Mouse (Mus musculus): Measurements from ENCODE around the gene Fanci. TPM values are rescaled to one million over a fixed set of nuclear protein-coding genes. Genes with fewer than 3 reads are reported as not detected.

The Fanci gene
- polyA plus RNA-seq, 1 experiment = 0.63 TPM

GRCm38 (mm10) chr7:79397446-79397963 lies 5.8 kb downstream of the Fanci start:
- Histone ChIP-seq H3K4me3 (ENCODE audit: insufficient read depth, low read depth, low read length) (no peak overlapping the region), H3K27ac (replicated peaks; ENCODE audit: low read depth, low read length) (no peak overlapping the region), H3K4me1 (ENCODE audit: control insufficient read depth, insufficient read depth, insufficient read length, low read length) (no peaks in the 10 kb centered on the region)

- no peaks in the 10 kb centered on the region for H3K4me1 ChIP-seq (ENCODE audit: control insufficient read depth, insufficient read depth, insufficient read length, low read length)
- no peak overlapping the region for H3K4me3 ChIP-seq (ENCODE audit: insufficient read depth, low read depth, low read length)
- H3K27ac ChIP-seq (replicated peaks; ENCODE audit: low read depth, low read length) = no peak overlapping the region
These were observed 6.7 kb downstream of the Fanci start for GRCm38 (mm10) chr7:79398426-79398825.

GRCm38 (mm10) chr7:79398971-79399370 lies 7.2 kb downstream of the Fanci start:
- Histone ChIP-seq H3K4me1 (ENCODE audit: control insufficient read depth, insufficient read depth, insufficient read length, low read length) (no peaks in the 10 kb centered on the region), H3K4me3 (ENCODE audit: insufficient read depth, low read depth, low read length) (no peak overlapping the region), H3K27ac (replicated peaks; ENCODE audit: low read depth, low read length) (no peak overlapping the region)

- no peaks in the 10 kb centered on the region for H3K4me1 ChIP-seq (ENCODE audit: control insufficient read depth, insufficient read depth, insufficient read length, low read length)
These were observed 8.6 kb downstream of the Fanci start for GRCm38 (mm10) chr7:79400296-79400695.

GRCm38 (mm10) chr7:79414449-79415375 lies 23.0 kb downstream of the Fanci start:
- Histone ChIP-seq H3K27ac (replicated peaks; ENCODE audit: low read depth, low read length) (no peak overlapping the region), H3K4me1 (ENCODE audit: control insufficient read depth, insufficient read depth, insufficient read length, low read length) (no peaks in the 10 kb centered on the region), H3K4me3 (ENCODE audit: insufficient read depth, low read depth, low read length) (no peak overlapping the region)

More at GRCm38 (mm10) chr7:79400296-79400695, 8.6 kb downstream of the Fanci start:
- Histone ChIP-seq H3K4me3 (ENCODE audit: insufficient read depth, low read depth, low read length) (no peak overlapping the region), H3K27ac (replicated peaks; ENCODE audit: low read depth, low read length) (no peak overlapping the region)

- no peak overlapping the region for H3K27ac ChIP-seq (replicated peaks; ENCODE audit: low read depth, low read length)
These were observed 28.2 kb downstream of the Fanci start for GRCm38 (mm10) chr7:79419950-79420349.

GRCm38 (mm10) chr7:79422876-79423275 lies 31.1 kb downstream of the Fanci start:
- Histone ChIP-seq H3K4me3 (ENCODE audit: insufficient read depth, low read depth, low read length) (no peak overlapping the region), H3K4me1 (ENCODE audit: control insufficient read depth, insufficient read depth, insufficient read length, low read length) (no peaks in the 10 kb centered on the region)

More at GRCm38 (mm10) chr7:79419950-79420349, 28.2 kb downstream of the Fanci start:
- Histone ChIP-seq H3K4me3 (ENCODE audit: insufficient read depth, low read depth, low read length) (no peak overlapping the region), H3K4me1 (ENCODE audit: control insufficient read depth, insufficient read depth, insufficient read length, low read length) (no peaks in the 10 kb centered on the region)

GRCm38 (mm10) chr7:79425804-79426203 lies 34.1 kb downstream of the Fanci start:
- no peaks in the 10 kb centered on the region for H3K4me1 ChIP-seq (ENCODE audit: control insufficient read depth, insufficient read depth, insufficient read length, low read length)
- H3K4me3 ChIP-seq (ENCODE audit: insufficient read depth, low read depth, low read length) = no peak overlapping the region
- no peak overlapping the region for H3K27ac ChIP-seq (replicated peaks; ENCODE audit: low read depth, low read length)

More at GRCm38 (mm10) chr7:79422876-79423275, 31.1 kb downstream of the Fanci start:
- H3K27ac ChIP-seq (replicated peaks; ENCODE audit: low read depth, low read length) = no peak overlapping the region

- Histone ChIP-seq H3K27ac (replicated peaks; ENCODE audit: low read depth, low read length) (no peak overlapping the region), H3K4me3 (ENCODE audit: insufficient read depth, low read depth, low read length) (no peak overlapping the region), H3K4me1 (ENCODE audit: control insufficient read depth, insufficient read depth, insufficient read length, low read length) (no peaks in the 10 kb centered on the region)
These were observed 36.5 kb downstream of the Fanci start for GRCm38 (mm10) chr7:79428243-79428642.

- Histone ChIP-seq H3K4me1 (ENCODE audit: control insufficient read depth, insufficient read depth, insufficient read length, low read length) (no peaks in the 10 kb centered on the region), H3K27ac (replicated peaks; ENCODE audit: low read depth, low read length) (no peak overlapping the region), H3K4me3 (ENCODE audit: insufficient read depth, low read depth, low read length) (no peak overlapping the region)
These were observed 48.3 kb downstream of the Fanci start for GRCm38 (mm10) chr7:79440035-79440434.

GRCm38 (mm10) chr7:79447048-79447447 lies 55.3 kb downstream of the Fanci start:
- no peaks in the 10 kb centered on the region for H3K4me1 ChIP-seq (ENCODE audit: control insufficient read depth, insufficient read depth, insufficient read length, low read length)
- no peak overlapping the region for H3K27ac ChIP-seq (replicated peaks; ENCODE audit: low read depth, low read length)

GRCm38 (mm10) chr7:79447486-79447885 lies 55.8 kb downstream of the Fanci start:
- Histone ChIP-seq H3K27ac (replicated peaks; ENCODE audit: low read depth, low read length) (no peak overlapping the region), H3K4me1 (ENCODE audit: control insufficient read depth, insufficient read depth, insufficient read length, low read length) (no peaks in the 10 kb centered on the region)

More at GRCm38 (mm10) chr7:79447048-79447447, 55.3 kb downstream of the Fanci start:
- no peak overlapping the region for H3K4me3 ChIP-seq (ENCODE audit: insufficient read depth, low read depth, low read length)

GRCm38 (mm10) chr7:79461721-79462120 lies 70.0 kb downstream of the Fanci start:
- Histone ChIP-seq H3K27ac (replicated peaks; ENCODE audit: low read depth, low read length) (no peak overlapping the region), H3K4me3 (ENCODE audit: insufficient read depth, low read depth, low read length) (no peak overlapping the region), H3K4me1 (ENCODE audit: control insufficient read depth, insufficient read depth, insufficient read length, low read length) (peaks cover 6% of the 10 kb centered on the region)

More at GRCm38 (mm10) chr7:79447486-79447885, 55.8 kb downstream of the Fanci start:
- H3K4me3 ChIP-seq (ENCODE audit: insufficient read depth, low read depth, low read length) = no peak overlapping the region

- no peak overlapping the region for H3K4me3 ChIP-seq (ENCODE audit: insufficient read depth, low read depth, low read length)
- peaks cover 6% of the 10 kb centered on the region for H3K4me1 ChIP-seq (ENCODE audit: control insufficient read depth, insufficient read depth, insufficient read length, low read length)
- H3K27ac ChIP-seq (replicated peaks; ENCODE audit: low read depth, low read length) = no peak overlapping the region
These were observed 71.8 kb downstream of the Fanci start for GRCm38 (mm10) chr7:79463376-79464077.

GRCm38 (mm10) chr7:79464776-79465420 lies 73.2 kb downstream of the Fanci start:
- Histone ChIP-seq H3K4me1 (ENCODE audit: control insufficient read depth, insufficient read depth, insufficient read length, low read length) (peaks cover 6% of the 10 kb centered on the region), H3K27ac (replicated peaks; ENCODE audit: low read depth, low read length) (0 out of 2 replicates have a peak overlapping the region, but pooled peaks have one; percentile 69), H3K4me3 (ENCODE audit: insufficient read depth, low read depth, low read length) (peak overlapping the region; percentile 73)
